Comparison of ENCODE assay signal across 10 mouse cellular contexts in the genomic region with DNA sequence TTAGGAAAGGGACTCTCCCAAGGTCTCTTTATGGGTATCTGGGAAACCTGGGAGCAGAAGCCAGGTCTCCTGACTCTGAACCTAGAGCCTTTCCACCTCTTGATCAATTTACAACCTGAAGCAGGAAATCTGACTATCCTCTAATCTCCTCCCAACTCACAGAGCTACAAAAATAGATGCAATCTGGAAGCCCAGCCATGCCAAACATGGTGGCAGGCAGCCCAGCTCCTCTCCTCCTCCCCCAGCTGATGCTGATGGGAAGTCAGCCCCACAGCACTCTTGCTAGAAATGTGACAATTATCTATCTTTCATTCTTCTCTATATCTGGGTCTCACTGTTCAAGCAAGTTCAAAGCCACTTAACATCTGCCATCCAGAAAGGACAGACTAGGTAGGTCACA.
DNase-seq lines count a peak whose midpoint lies in the region; ATAC-seq and TF ChIP-seq lines count a peak whose summit lies in the region.
"Had no signal": no experiment of that assay in that cellular context is flagged by ENCODE, and none has a peak within 500 bp of the region (broad histone marks: within the 10 kb centered on the region; RNA-seq: fewer than 3 reads in every experiment).

No protein-coding gene starts in this region.

- TF ChIP-seq CTCF in cerebellum, adult 2 months (IDR thresholded peaks at IDR 0.05; ENCODE audit: borderline replicate concordance, insufficient read depth, low read depth, low read length), result no peak
- TF ChIP-seq CTCF in left cerebral cortex, adult 2 months (IDR thresholded peaks at IDR 0.05), result no peak

- no peak overlapping the region for H3K4me3 ChIP-seq in cerebellum, adult 2 months (replicated peaks; ENCODE audit: insufficient read depth, low read depth, low read length)
- no peak overlapping the region for H3K4me3 ChIP-seq in left cerebral cortex, adult 2 months
- H3K4me3 ChIP-seq: heart, embryonic 12.5 days had no signal

- TF ChIP-seq POLR2A in cerebellum, adult 2 months (IDR thresholded peaks at IDR 0.05; ENCODE audit: borderline replicate concordance, insufficient read depth, low read length), result no peak

- H3K4me1 ChIP-seq in cerebellum, adult 2 months (ENCODE audit: control insufficient read depth, insufficient read depth, low read length), result peaks cover 17% of the 10 kb centered on the region
- H3K4me1 ChIP-seq: heart, embryonic 12.5 days had no signal

- no peak overlapping the region; the same call in 1 of the 2 replicates for H3K27ac ChIP-seq in cerebellum, adult 2 months (ENCODE audit: insufficient read depth, low read length)
- peak overlapping the region; percentile 54 for H3K27ac ChIP-seq in left cerebral cortex, adult 2 months

- H3K27me3 ChIP-seq in cerebellum, adult 2 months (ENCODE audit: control insufficient read depth, insufficient read depth, low read length), result no peaks in the 10 kb centered on the region

- intact Hi-C loops in left cerebral cortex, adult 2 months (cut with DNase I), result loop anchor here (2.0 to 5.0 kb wide), 2 partner anchors 91 to 335 kb away; no protein-coding TSS in a partner anchor

- DNase-seq in Muller cell, postnatal 12 days (ENCODE audit: inconsistent ontology term), result peak; percentile 26
- DNase-seq in cerebellum, adult 2 months, result peak; percentile 92 to 95
- peak; percentile 21 to 50 for DNase-seq in gastrocnemius, adult 8-10 months (ENCODE audit: low spot score in 2 of 2)
- peak; percentile 53 to 73 for DNase-seq in left cerebral cortex, adult 2 months (ENCODE audit: extremely low spot score in 1 of 2, low spot score in 2 of 2)
- no peak for DNase-seq in ovary, adult 18-20 months (ENCODE audit: low spot score)
- DNase-seq in adipocyte (ENCODE audit: low spot score), result no peak
- DNase-seq in thymus, postnatal 0 days (ENCODE audit: low spot score), result no peak

- no peak for ATAC-seq in granulocyte monocyte progenitor cell, adult 5-6 weeks (replicated peaks; ENCODE audit: poor library complexity, severe bottlenecking)
- ATAC-seq: activated CD4-positive, CD25-positive, alpha-beta regulatory T cell, adult 4 months had no signal

Comparison
In these comparisons a context has a peak if more than half of its experiments do, and no peak if none do; other contexts are left out.
1. DNase-seq: peak in Muller cell, postnatal 12 days (single experiment), cerebellum, adult 2 months (2 of 2), gastrocnemius, adult 8-10 months (2 of 2) and left cerebral cortex, adult 2 months (2 of 2); none in ovary, adult 18-20 months (single experiment), adipocyte (single experiment) and thymus, postnatal 0 days (single experiment).